Mouse (Mus musculus) thymus, postnatal 14 days (tissue): ENCODE results near the gene Myrf.

Source experiments
- DNase-seq: peaks from one replicate; pipeline ENCODE4 v3.0.0; 2021

Myrf gene

GRCm38 (mm10) chr19:10203848-10204615 is 36.5 kb downstream of the Myrf start, which contains the start of the genes Tmem258 and Fen1:
Tmem258 (plus strand) TSS chr19:10204014.
Fen1 (minus strand) TSS chr19:10204169.
- peak; percentile 88 for DNase-seq

GRCm38 (mm10) chr19:10203146-10203847 is 37.3 kb downstream of the Myrf start:
- no peak for DNase-seq

- peak; percentile 80 for DNase-seq
Measured at GRCm38 (mm10) chr19:10198723-10199122, 41.8 kb downstream of the Myrf start.

DNA sequence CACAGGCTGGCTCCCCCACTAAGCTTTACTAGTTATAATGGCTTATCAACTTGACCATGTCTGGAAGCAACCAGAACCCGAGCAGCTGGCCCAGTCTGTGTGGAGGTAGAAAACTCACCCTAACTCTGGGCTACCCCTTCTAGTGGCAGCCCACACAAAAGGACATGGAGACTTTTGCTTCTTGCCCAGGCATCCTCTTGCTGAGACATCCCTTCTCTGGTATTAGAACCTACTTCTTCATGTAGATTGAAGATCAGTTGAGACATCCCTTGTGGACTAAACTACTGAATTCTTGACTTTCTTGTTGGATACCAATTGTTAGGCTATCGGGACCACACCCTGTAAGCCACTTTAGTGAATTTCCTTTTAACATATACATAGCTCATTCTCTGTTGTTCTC is 42.3 kb downstream of the Myrf start:
- no peak for DNase-seq

- DNase-seq, result no peak
Measured at GRCm38 (mm10) chr19:10197130-10197529, 43.4 kb downstream of the Myrf start.

DNA sequence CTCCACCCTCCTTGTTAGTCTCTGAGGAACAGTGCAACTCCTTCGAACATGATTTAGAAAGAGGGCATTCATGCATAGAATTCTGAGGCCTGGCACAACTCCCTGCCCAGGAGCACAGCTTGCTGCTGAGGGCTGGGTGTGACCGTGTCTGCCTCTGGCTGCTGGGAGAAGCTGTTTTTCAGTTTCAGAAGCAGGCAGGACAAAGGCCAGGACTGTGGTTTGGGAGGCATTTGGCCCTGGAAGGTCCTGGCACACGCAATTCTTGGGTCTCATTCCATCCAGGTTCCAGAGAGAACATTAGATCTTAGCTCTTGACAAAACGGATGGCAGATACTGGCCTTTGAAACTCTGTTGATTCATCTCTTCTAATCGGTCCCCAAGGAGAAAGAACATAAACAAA is 45.3 kb downstream of the Myrf start:
- DNase-seq, result no peak

DNA sequence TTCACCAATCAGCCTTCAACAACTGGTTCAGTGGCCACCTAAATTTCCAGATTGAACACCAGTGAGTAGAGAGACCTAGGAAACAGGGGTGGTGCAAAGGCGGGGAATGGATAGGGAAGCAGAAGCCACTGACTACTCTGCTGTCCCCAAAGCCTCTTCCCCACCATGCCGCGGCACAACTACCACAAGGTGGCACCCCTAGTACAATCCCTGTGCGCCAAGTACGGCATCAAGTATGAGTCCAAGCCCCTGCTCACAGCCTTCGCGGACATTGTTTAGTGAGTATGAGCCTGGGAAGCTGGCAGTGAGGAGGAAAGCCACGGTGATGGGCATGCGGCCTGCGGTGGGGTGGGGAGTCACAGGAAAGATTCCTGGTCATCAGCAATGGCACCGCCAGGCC is 46.2 kb downstream of the Myrf start:
- DNase-seq, result no peak

DNA sequence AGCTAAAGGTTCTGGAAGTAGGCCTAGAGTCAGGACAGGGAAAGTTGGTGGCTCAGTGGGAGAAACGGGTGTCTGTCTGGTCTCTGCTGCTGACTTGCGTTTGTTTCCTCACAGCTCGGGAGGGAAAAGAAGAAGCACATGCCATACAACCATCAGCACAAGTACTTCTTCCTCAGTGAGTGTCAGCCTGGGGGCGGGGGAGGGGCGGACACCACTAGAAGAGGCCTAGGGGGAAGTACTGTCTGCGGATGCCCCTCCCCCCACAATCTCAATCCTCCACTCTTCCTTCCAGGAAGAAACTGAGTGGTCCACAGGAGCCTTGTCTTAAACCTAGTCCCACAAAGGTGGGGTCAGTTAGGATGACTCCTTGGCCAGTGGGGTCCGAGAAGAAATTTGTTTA is 49.2 kb downstream of the Myrf start:
- no peak for DNase-seq

DNA sequence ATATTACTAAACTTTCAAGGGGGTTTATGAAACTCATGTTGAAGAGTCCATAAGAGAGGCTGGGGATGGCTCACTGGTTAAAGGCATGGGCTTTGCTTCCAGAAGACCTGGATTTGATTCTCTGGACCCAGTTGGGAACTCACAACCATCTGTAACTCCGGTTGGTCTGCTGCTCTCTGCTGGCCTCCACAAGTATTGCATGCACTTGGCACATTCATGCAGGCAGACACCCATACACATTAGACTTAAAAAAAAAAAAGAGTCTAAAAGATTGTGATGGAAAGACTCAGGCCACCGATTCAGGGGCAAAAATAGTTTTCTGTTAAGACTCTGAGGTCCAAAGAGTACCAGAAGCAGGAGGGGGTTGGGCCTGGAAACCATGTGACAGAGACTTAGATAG is 49.8 kb downstream of the Myrf start:
- DNase-seq, result peak; percentile 71

DNA sequence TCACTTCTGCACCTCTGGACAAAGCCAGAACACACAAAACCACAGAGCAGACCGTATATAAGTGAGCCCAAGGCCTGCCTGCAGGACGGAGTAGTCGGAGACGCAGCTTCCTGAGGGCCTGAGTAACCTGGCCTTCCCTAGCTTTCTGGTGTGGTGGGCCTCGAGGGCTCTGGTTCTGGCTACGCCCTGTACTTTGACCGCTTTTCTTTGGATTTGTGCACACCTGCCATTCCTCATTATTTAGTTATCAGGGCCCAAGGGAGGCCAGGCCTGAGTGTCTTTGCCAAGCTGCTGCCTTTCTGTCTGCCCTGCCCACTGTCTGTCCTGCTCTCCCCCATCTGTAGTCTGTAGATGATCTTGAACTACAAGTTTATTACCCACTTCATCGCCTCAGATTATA is 50.6 kb downstream of the Myrf start:
- no peak for DNase-seq

GRCm38 (mm10) chr19:10189022-10189421 is 51.5 kb downstream of the Myrf start:
- no peak for DNase-seq

- DNase-seq, result no peak
Measured at GRCm38 (mm10) chr19:10188281-10188811, 52.2 kb downstream of the Myrf start.

- no peak for DNase-seq
Measured at GRCm38 (mm10) chr19:10186569-10186968, 54.0 kb downstream of the Myrf start.

DNA sequence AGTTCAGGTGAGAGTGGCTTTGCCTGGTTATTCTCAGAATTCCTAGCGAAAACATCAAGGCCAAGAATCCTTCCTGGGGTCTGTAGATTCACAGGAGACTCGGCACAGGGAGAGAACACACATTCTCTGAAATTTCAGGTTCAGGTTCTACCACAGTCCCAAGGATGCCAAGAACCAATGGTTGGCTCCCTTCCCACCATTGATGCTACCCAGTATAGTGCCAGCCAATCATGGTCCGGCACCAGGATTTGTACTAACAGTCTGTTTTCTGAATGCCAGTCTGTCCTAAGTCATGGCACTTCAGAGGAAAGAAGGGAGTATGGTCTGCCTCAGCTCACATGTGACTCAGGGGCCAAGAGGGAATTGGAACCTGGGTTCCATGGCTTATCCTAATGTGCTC is 54.7 kb downstream of the Myrf start:
- no peak for DNase-seq

- DNase-seq, result no peak
Measured at GRCm38 (mm10) chr19:10184096-10184495, 56.5 kb downstream of the Myrf start.

GRCm38 (mm10) chr19:10183299-10183983 is 57.1 kb downstream of the Myrf start:
- DNase-seq, result peak; percentile 64

DNA sequence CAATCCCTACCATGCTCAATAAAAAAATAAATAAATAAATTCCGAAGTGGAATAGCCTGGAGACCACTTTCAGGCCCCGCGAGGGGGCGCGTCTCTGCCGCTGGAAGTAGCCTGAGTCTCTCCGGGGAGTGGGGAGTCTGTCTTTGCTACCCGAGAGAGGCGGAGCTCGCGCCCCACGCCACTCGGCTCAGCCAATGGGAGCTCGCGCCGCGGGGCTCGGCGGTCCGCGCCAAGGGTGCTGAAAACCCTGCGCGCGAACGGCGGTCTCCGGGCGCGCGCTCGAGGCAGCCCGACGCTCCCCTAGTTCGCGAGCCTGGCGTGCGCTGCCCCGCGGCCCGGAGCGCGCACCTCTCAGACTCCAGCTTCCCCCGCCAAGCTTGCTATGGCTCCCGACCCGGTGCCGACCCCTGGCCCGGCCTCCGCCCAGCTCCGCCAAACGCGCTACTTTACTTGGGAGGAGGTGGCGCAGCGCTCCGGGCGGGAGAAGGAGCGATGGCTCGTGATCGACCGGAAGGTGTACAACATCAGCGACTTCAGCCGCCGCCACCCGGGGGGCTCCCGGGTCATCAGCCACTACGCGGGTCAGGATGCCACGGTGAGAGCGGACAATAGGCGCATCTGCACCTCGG is 57.8 kb downstream of the Myrf start, which contains the start of gene Fads1:
Gene Fads1 (plus strand): TSS at position 219 of the 629 bp plus-strand sequence.
- peak; percentile 94 for DNase-seq

- no peak for DNase-seq
Measured at GRCm38 (mm10) chr19:10182142-10182541, 58.4 kb downstream of the Myrf start.

- no peak for DNase-seq
Measured at GRCm38 (mm10) chr19:10181225-10181624, 59.3 kb downstream of the Myrf start.

- no peak for DNase-seq
Measured at GRCm38 (mm10) chr19:10176941-10177372, 63.6 kb downstream of the Myrf start.

- DNase-seq, result no peak
Measured at GRCm38 (mm10) chr19:10176477-10176876, 64.1 kb downstream of the Myrf start.

- no peak for DNase-seq
Measured at GRCm38 (mm10) chr19:10174956-10175355, 65.6 kb downstream of the Myrf start.
